Mouse (Mus musculus): ENCODE results near the gene Trp53tg5. TPM values are rescaled to one million over a fixed set of nuclear protein-coding genes. Genes with fewer than 3 reads are reported as not detected.
A peak's percentile ranks its signal among the peaks of the same experiment; 100 is the strongest.

Trp53tg5 gene
- polyA plus RNA-seq, 1 experiment from 2014 or later = 0.19 TPM

- H3K36me3 ChIP-seq = no peaks in the 10 kb centered on the region
- H3K27me3 ChIP-seq = no peaks in the 10 kb centered on the region
- no peak for ATAC-seq (ENCODE audit: low FRiP score, low read depth)
- WGBS = 73% methylated on average over 1 of the region's 1 CpGs
- no peak overlapping the region for H3K4me3 ChIP-seq
- peaks cover 10% of the 10 kb centered on the region; the same call in 1 of the 2 replicates for H3K4me1 ChIP-seq
- no peaks in the 10 kb centered on the region for H3K9me3 ChIP-seq
- peak overlapping the region; percentile 29; the same call in 1 of the 2 replicates for H3K4me2 ChIP-seq (replicated peaks)
- H3K9ac ChIP-seq (replicated peaks) = no peak overlapping the region
- no peak overlapping the region for H3K27ac ChIP-seq (replicated peaks)
Measured at GRCm38 (mm10) chr2:164456413-164456812, 17.1 kb downstream of the Trp53tg5 start.

DNA sequence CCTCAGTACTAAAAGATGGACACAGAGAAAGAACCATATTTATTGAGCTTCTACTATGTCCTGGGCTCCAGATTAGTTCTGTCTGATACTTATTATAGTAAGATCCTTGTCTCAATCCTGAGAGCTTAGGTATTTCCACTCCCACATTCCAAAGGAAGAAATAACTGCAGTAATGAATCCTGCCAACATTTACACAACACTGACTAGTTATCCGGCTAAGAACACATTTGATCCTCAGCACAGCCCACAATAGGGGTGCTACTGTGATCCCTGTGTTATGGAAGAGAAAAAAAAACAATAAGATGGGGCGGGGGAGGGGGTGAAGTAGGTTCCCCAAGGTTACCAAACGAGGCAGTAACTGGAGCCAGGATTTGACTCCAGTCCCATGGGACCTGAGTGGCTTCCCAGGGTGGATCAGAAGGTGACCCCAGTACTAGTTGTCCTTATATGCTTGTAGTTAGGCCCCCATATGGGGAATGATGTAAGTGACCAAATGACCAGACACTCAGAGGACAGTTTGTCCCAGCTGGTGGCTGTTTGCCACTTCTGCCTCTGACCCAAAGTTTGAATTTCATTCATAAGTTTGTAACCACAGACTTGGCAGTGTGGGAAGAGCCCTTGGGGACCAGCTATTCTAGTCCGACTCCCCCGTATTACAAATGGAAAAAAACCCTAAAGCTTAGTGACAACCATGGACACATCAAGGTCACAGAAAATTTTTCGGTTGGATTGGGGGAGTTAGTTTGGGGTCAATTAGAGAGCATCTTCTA is 17.9 kb downstream of the Trp53tg5 start:
- Histone ChIP-seq H3K4me2 (replicated peaks) (no peak overlapping the region), H3K4me1 (peaks cover 10% of the 10 kb centered on the region; the same call in 1 of the 2 replicates), H3K36me3 (no peaks in the 10 kb centered on the region), H3K27ac (replicated peaks) (no peak overlapping the region), H3K27me3 (no peaks in the 10 kb centered on the region), H3K9ac (replicated peaks) (no peak overlapping the region), H3K9me3 (no peaks in the 10 kb centered on the region), H3K4me3 (no peak overlapping the region)
- WGBS = 79% methylated on average over 6 of the region's 6 CpGs
- no peak for ATAC-seq (ENCODE audit: low FRiP score, low read depth)

- H3K4me2 ChIP-seq (replicated peaks) = no peak overlapping the region
- no peak overlapping the region for H3K4me3 ChIP-seq
- ATAC-seq (ENCODE audit: low FRiP score, low read depth) = no peak
- whole genome bisulfite sequencing = 83% methylated on average over 10 of the region's 10 CpGs
- H3K27me3 ChIP-seq = no peaks in the 10 kb centered on the region
- H3K27ac ChIP-seq (replicated peaks) = no peak overlapping the region
- H3K9me3 ChIP-seq = no peaks in the 10 kb centered on the region
- H3K4me1 ChIP-seq = peaks cover 10% of the 10 kb centered on the region; the same call in 1 of the 2 replicates
- no peak overlapping the region for H3K9ac ChIP-seq (replicated peaks)
- H3K36me3 ChIP-seq = no peaks in the 10 kb centered on the region
Measured at GRCm38 (mm10) chr2:164454846-164455245, 18.7 kb downstream of the Trp53tg5 start.

DNA sequence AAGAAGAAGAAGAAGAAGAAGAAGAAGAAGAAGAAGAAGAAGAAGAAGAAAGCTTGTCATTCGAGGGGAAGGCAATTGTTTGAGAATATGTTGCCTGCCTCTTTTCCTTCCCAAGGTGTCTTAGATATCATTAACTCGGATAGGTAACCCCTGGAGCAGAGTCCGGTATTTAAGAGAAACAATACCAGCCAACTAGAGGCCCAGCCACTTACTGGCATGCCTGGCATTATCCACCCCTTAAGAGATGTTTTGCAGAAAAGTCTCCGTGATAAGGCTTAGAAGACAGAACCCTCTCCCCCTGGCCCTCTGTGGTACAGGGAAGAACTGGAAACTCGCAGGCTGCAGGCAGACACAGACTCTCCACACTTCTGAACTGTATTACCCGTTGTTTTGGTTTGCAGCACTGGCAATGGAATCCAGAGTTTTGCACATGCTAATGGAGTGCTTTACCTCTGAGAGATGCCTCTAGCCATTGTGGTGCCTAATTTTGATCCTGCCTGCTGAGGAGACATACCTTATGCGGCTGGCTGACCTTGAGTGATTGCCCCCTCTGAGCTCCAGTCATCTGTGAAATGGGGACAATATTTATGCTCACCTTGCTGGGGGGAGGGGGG is 19.5 kb downstream of the Trp53tg5 start:
- Histone ChIP-seq H3K9me3 (no peaks in the 10 kb centered on the region), H3K4me2 (replicated peaks) (no peak overlapping the region), H3K4me3 (no peak overlapping the region), H3K36me3 (no peaks in the 10 kb centered on the region), H3K4me1 (peaks cover 10% of the 10 kb centered on the region; the same call in 1 of the 2 replicates), H3K9ac (replicated peaks) (no peak overlapping the region), H3K27ac (replicated peaks) (no peak overlapping the region), H3K27me3 (no peaks in the 10 kb centered on the region)
- no peak for ATAC-seq (ENCODE audit: low FRiP score, low read depth)
- 71% methylated on average over 7 of the region's 7 CpGs for WGBS

DNA sequence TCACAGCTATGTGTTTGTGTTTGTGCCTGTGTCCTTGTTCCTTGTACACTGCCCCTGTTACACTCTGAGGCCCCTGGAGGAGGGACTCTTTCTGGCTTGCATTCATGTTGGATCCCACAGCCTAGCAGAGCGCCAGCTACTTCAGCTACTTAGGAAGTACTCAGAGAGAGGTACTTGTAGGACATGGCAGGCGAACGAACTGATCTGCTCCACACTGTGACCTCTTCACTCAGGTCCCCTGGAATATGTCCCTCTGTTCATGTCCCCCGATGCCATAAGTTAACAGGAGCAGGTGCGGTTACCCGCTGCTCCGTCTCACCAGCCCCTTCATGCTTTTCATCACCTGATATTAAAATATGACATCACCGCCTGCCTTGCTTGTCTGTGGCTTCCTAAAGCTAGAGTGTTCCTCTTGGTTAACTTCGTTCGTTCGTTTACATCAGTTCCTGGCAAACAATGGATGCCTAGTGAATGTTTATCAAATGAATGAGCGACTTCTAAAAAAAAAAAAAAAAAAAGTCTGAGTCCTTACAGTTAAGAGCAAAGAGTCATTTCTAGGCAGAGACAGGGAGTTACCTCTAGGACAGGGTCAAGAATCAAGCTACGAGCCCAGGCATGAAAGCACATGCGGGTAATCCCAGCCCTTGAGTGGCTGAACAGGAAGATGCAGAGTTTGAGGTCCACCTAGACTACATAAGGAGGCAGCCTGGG is 20.3 kb downstream of the Trp53tg5 start:
- no peaks in the 10 kb centered on the region for H3K36me3 ChIP-seq
- 88% methylated on average over 14 of the region's 14 CpGs for WGBS
- H3K4me2 ChIP-seq (replicated peaks) = no peak overlapping the region
- ATAC-seq (ENCODE audit: low FRiP score, low read depth) = no peak
- H3K27me3 ChIP-seq = no peaks in the 10 kb centered on the region
- no peak overlapping the region for H3K4me3 ChIP-seq
- H3K9me3 ChIP-seq = no peaks in the 10 kb centered on the region
- no peak overlapping the region for H3K27ac ChIP-seq (replicated peaks)
- no peak overlapping the region for H3K9ac ChIP-seq (replicated peaks)
- H3K4me1 ChIP-seq = peaks cover 10% of the 10 kb centered on the region; the same call in 1 of the 2 replicates

GRCm38 (mm10) chr2:164452000-164452676 is 21.4 kb downstream of the Trp53tg5 start:
- Histone ChIP-seq H3K4me3 (no peak overlapping the region), H3K36me3 (no peaks in the 10 kb centered on the region), H3K27me3 (no peaks in the 10 kb centered on the region), H3K9ac (replicated peaks) (no peak overlapping the region), H3K9me3 (no peaks in the 10 kb centered on the region), H3K27ac (replicated peaks) (no peak overlapping the region), H3K4me2 (replicated peaks) (no peak overlapping the region), H3K4me1 (peaks cover 10% of the 10 kb centered on the region; the same call in 1 of the 2 replicates)
- 46% methylated on average over 13 of the region's 13 CpGs for WGBS
- no peak for ATAC-seq (ENCODE audit: low FRiP score, low read depth)

GRCm38 (mm10) chr2:164449341-164450042 is 24.0 kb downstream of the Trp53tg5 start:
- Histone ChIP-seq H3K9me3 (no peaks in the 10 kb centered on the region), H3K4me2 (replicated peaks) (no peak overlapping the region)
- 90% methylated on average over 14 of the region's 14 CpGs for WGBS

GRCm38 (mm10) chr2:164448921-164449320 is 24.6 kb downstream of the Trp53tg5 start:
- Histone ChIP-seq H3K27ac (replicated peaks) (no peak overlapping the region), H3K36me3 (no peaks in the 10 kb centered on the region), H3K4me1 (no peaks in the 10 kb centered on the region), H3K9ac (replicated peaks) (no peak overlapping the region), H3K4me2 (replicated peaks) (no peak overlapping the region), H3K4me3 (no peak overlapping the region), H3K27me3 (no peaks in the 10 kb centered on the region), H3K9me3 (no peaks in the 10 kb centered on the region)
- ATAC-seq (ENCODE audit: low FRiP score, low read depth) = no peak
- 75% methylated on average over 5 of the region's 5 CpGs for WGBS

More at GRCm38 (mm10) chr2:164449341-164450042, 24.0 kb downstream of the Trp53tg5 start:
- ATAC-seq (ENCODE audit: low FRiP score, low read depth) = no peak
- no peaks in the 10 kb centered on the region for H3K36me3 ChIP-seq
- no peak overlapping the region for H3K4me3 ChIP-seq
- H3K9ac ChIP-seq (replicated peaks) = no peak overlapping the region
- H3K27me3 ChIP-seq = no peaks in the 10 kb centered on the region
- H3K27ac ChIP-seq (replicated peaks) = no peak overlapping the region
- no peaks in the 10 kb centered on the region for H3K4me1 ChIP-seq

DNA sequence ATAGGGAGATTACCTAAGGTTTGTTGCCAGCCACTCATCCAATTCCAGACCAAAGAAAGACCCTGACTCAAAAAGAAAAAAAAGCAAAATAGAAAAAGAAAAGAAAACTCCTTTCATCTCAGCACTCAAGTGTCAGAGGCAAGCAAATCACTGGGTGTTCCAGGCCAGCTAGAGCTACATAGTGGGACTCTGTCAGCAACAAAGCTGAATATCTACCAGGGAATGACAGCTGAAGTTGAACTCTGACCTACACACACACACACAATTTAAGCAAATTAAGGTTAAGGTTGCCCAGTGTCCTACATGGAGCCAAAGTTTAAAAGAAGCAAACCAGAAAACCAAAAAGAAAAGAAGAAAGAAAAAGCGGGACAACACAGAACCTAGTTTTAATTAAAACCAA is 25.4 kb downstream of the Trp53tg5 start:
- no peaks in the 10 kb centered on the region for H3K36me3 ChIP-seq
- H3K9me3 ChIP-seq = no peaks in the 10 kb centered on the region
- ATAC-seq (ENCODE audit: low FRiP score, low read depth) = no peak

DNA sequence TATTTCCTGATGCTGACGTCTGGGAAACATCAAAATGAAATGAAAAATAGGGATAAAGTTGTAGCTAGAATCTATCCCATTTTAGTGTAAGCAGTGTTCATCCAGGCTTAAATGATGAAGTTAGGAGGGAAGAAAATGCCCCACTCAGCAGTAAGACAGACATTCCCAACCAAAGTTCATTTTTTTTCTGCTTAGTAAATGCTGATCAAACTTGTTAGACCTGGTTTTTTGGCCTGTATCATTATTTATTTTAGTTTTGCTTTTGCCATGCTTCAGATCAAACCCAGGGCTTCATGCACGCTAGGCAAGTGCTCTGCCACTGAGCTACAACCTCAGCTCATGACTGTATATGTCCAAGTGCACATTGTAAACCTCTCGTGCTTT is 27.4 kb downstream of the Trp53tg5 start:
- Histone ChIP-seq H3K9me3 (no peaks in the 10 kb centered on the region), H3K4me3 (no peak overlapping the region), H3K4me1 (peaks cover 24% of the 10 kb centered on the region), H3K4me2 (replicated peaks) (no peak overlapping the region), H3K27ac (replicated peaks) (no peak overlapping the region), H3K36me3 (no peaks in the 10 kb centered on the region), H3K27me3 (peaks cover 16% of the 10 kb centered on the region), H3K9ac (replicated peaks) (no peak overlapping the region)
- WGBS = 80% methylated on average over 3 of the region's 3 CpGs
- no peak for ATAC-seq (ENCODE audit: low FRiP score, low read depth)

More for the DNA sequence above, 25.4 kb downstream of the Trp53tg5 start:
- WGBS = 82% methylated on average over 1 of the region's 1 CpGs
- Histone ChIP-seq H3K27ac (replicated peaks) (no peak overlapping the region), H3K4me3 (no peak overlapping the region), H3K4me1 (0 out of 2 replicates have a peak, but pooled peaks cover 7% of the 10 kb centered on the region), H3K4me2 (replicated peaks) (no peak overlapping the region), H3K27me3 (no peaks in the 10 kb centered on the region), H3K9ac (replicated peaks) (no peak overlapping the region)

GRCm38 (mm10) chr2:164445399-164446085 is 28.0 kb downstream of the Trp53tg5 start:
- no peak overlapping the region for H3K9ac ChIP-seq (replicated peaks)
- H3K4me3 ChIP-seq = no peak overlapping the region
- H3K9me3 ChIP-seq = no peaks in the 10 kb centered on the region
- no peak overlapping the region for H3K4me2 ChIP-seq (replicated peaks)
- no peaks in the 10 kb centered on the region for H3K36me3 ChIP-seq
- ATAC-seq (ENCODE audit: low FRiP score, low read depth) = no peak
- peaks cover 21% of the 10 kb centered on the region for H3K27me3 ChIP-seq
- WGBS = 74% methylated on average over 3 of the region's 3 CpGs
- no peak overlapping the region for H3K27ac ChIP-seq (replicated peaks)
- H3K4me1 ChIP-seq = peaks cover 24% of the 10 kb centered on the region
